Mouse (Mus musculus) hindbrain, embryonic 13.5 days (tissue): ENCODE results near the gene Slc30a4. TPM values are rescaled to one million over a fixed set of nuclear protein-coding genes. Genes with fewer than 3 reads are reported as not detected.
A peak's percentile ranks its signal among the peaks of the same experiment; 100 is the strongest.

ENCODE experiments used
- ATAC-seq: fragments of 200-750 bp; cut with Nextera tagmentation; 2 replicates; pipeline ENCODE4 v1.8.0; 2017; ENCODE audit warnings: moderate TSS enrichment; ENCODE audit not compliant: low FRiP score
- H3K27ac ChIP-seq: fragments of 300-500 bp; sonication (generic); 2 replicates; pipeline ENCODE4 v1.5.1; 2015; ENCODE audit warnings: inconsistent platforms, mild to moderate bottlenecking, moderate library complexity
- H3K27me3 ChIP-seq: fragments of 300-500 bp; sonication (generic); 2 replicates; pipeline ENCODE4 v1.6.1; 2015; ENCODE audit warnings: mild to moderate bottlenecking, inconsistent platforms
- H3K36me3 ChIP-seq: fragments of 300-500 bp; sonication (generic); 2 replicates; pipeline ENCODE4 v1.6.1; 2015; ENCODE audit warnings: mild to moderate bottlenecking, inconsistent platforms
- H3K4me1 ChIP-seq: fragments of 300-500 bp; sonication (generic); replicated peaks from 2 replicates; pipeline ENCODE4 v1.6.1; 2015; ENCODE audit warnings: inconsistent platforms
- H3K4me2 ChIP-seq: fragments of 300-500 bp; sonication (generic); 2 replicates; pipeline ENCODE4 v1.6.1; 2015; ENCODE audit warnings: inconsistent platforms, mild to moderate bottlenecking, moderate library complexity
- H3K4me3 ChIP-seq: fragments of 300-500 bp; sonication (generic); 2 replicates; pipeline ENCODE4 v1.5.1; 2015; ENCODE audit warnings: mild to moderate bottlenecking, inconsistent platforms
- H3K9ac ChIP-seq: fragments of 300-500 bp; sonication (generic); 2 replicates; pipeline ENCODE4 v1.6.1; 2015; ENCODE audit warnings: mild to moderate bottlenecking, inconsistent platforms
- H3K9me3 ChIP-seq: fragments of 300-500 bp; sonication (generic); 2 replicates; pipeline ENCODE4 v1.6.1; 2016; ENCODE audit warnings: inconsistent platforms
- WGBS: fragments of 180-500 bp; shearing (Covaris S2); methylation state at CpG from one replicate; pipeline ENCODE4 v1.1.7; 2015; 5-methylcytosine and 5-hydroxymethylcytosine counted together
- polyA plus RNA-seq: library from polyadenylated mRNA; unstranded; fragments of >200 nt; fragmentation: Nextera tagmentation; extraction: Ambion mirVana; gene quantifications from 2 replicates; pipeline ENCODE4 v1.2.1, GENCODE M21; 2015

The Slc30a4 gene
- polyA plus RNA-seq, 1 experiment from 2014 or later: 6.1 TPM

- H3K27me3 ChIP-seq: no peaks in the 10 kb centered on the region
- WGBS: 82% methylated on average over 3 of the region's 3 CpGs
- H3K4me3 ChIP-seq: no peak overlapping the region
- no peak for ATAC-seq
- H3K9ac ChIP-seq: no peak overlapping the region
- H3K4me2 ChIP-seq: no peak overlapping the region
- H3K9me3 ChIP-seq: no peaks in the 10 kb centered on the region
- H3K4me1 ChIP-seq: no peaks in the 10 kb centered on the region
- H3K36me3 ChIP-seq: no peaks in the 10 kb centered on the region
- H3K27ac ChIP-seq: no peak overlapping the region
Observed at GRCm38 (mm10) chr2:122711911-122712310, 9.4 kb upstream of the Slc30a4 start.

- Histone ChIP-seq H3K4me1 (no peaks in the 10 kb centered on the region), H3K4me2 (no peak overlapping the region), H3K4me3 (no peak overlapping the region), H3K27ac (no peak overlapping the region), H3K9me3 (no peaks in the 10 kb centered on the region), H3K36me3 (no peaks in the 10 kb centered on the region), H3K9ac (no peak overlapping the region), H3K27me3 (0 out of 2 replicates have a peak, but pooled peaks cover under 1% of the 10 kb centered on the region)
- no peak for ATAC-seq
- 74% methylated on average over 1 of the region's 1 CpGs for WGBS
Observed at GRCm38 (mm10) chr2:122709156-122709555, 6.7 kb upstream of the Slc30a4 start.

- Histone ChIP-seq H3K9ac (no peak overlapping the region), H3K4me1 (0 out of 2 replicates have a peak, but pooled peaks cover 4% of the 10 kb centered on the region), H3K27me3 (0 out of 2 replicates have a peak, but pooled peaks cover 4% of the 10 kb centered on the region), H3K36me3 (no peaks in the 10 kb centered on the region), H3K4me2 (no peak overlapping the region), H3K9me3 (no peaks in the 10 kb centered on the region), H3K27ac (no peak overlapping the region), H3K4me3 (no peak overlapping the region)
- 75% methylated on average over 3 of the region's 3 CpGs for WGBS
- ATAC-seq: no peak
Observed at GRCm38 (mm10) chr2:122708080-122708479, 5.6 kb upstream of the Slc30a4 start.

- no peak overlapping the region for H3K4me2 ChIP-seq
- H3K9ac ChIP-seq: no peak overlapping the region
- peaks cover 27% of the 10 kb centered on the region for H3K4me1 ChIP-seq
- H3K36me3 ChIP-seq: no peaks in the 10 kb centered on the region
- H3K27me3 ChIP-seq: 0 out of 2 replicates have a peak, but pooled peaks cover 4% of the 10 kb centered on the region
- no peak overlapping the region for H3K4me3 ChIP-seq
- no peak for ATAC-seq
- no peaks in the 10 kb centered on the region for H3K9me3 ChIP-seq
- no peak overlapping the region for H3K27ac ChIP-seq
- 90% methylated on average over 2 of the region's 2 CpGs for WGBS
Observed at GRCm38 (mm10) chr2:122704572-122704971, 2.1 kb upstream of the Slc30a4 start.

- H3K9ac ChIP-seq: peak overlapping the region; percentile 90
- no peaks in the 10 kb centered on the region for H3K9me3 ChIP-seq
- 2% methylated on average over 15 of the region's 15 CpGs for WGBS
- H3K27ac ChIP-seq: no peak overlapping the region; the same call in 1 of the 2 replicates
- ATAC-seq: no peak
- peak overlapping the region; percentile 79 for H3K4me3 ChIP-seq
- H3K4me2 ChIP-seq: peak overlapping the region; percentile 85
- 0 out of 2 replicates have a peak, but pooled peaks cover 4% of the 10 kb centered on the region for H3K27me3 ChIP-seq
- peaks cover 30% of the 10 kb centered on the region for H3K4me1 ChIP-seq
- H3K36me3 ChIP-seq: no peaks in the 10 kb centered on the region
Observed at GRCm38 (mm10) chr2:122701871-122702180, 637 bp downstream of the Slc30a4 start.

- H3K36me3 ChIP-seq: no peaks in the 10 kb centered on the region
- WGBS: 66% methylated on average over 8 of the region's 8 CpGs
- H3K9me3 ChIP-seq: no peaks in the 10 kb centered on the region
- H3K27ac ChIP-seq: no peak overlapping the region
- H3K4me1 ChIP-seq: peaks cover 30% of the 10 kb centered on the region
- peak overlapping the region; percentile 79 for H3K4me3 ChIP-seq
- 0 out of 2 replicates have a peak overlapping the region, but pooled peaks have one; percentile 36 for H3K9ac ChIP-seq
- peak overlapping the region; percentile 85 for H3K4me2 ChIP-seq
- no peak for ATAC-seq
- 0 out of 2 replicates have a peak, but pooled peaks cover 4% of the 10 kb centered on the region for H3K27me3 ChIP-seq
Observed at GRCm38 (mm10) chr2:122701012-122701411, 1.5 kb downstream of the Slc30a4 start.

GRCm38 (mm10) chr2:122697526-122697925, 4.9 kb downstream of the Slc30a4 start:
- WGBS: 87% methylated on average over 2 of the region's 2 CpGs
- H3K36me3 ChIP-seq: no peaks in the 10 kb centered on the region
- no peak overlapping the region for H3K4me2 ChIP-seq
- no peaks in the 10 kb centered on the region for H3K9me3 ChIP-seq
- no peak overlapping the region for H3K4me3 ChIP-seq
- H3K9ac ChIP-seq: no peak overlapping the region
- no peak overlapping the region for H3K27ac ChIP-seq
- peaks cover 24% of the 10 kb centered on the region for H3K4me1 ChIP-seq
- ATAC-seq: no peak
- no peaks in the 10 kb centered on the region for H3K27me3 ChIP-seq

- 85% methylated on average over 6 of the region's 6 CpGs for WGBS
- H3K27me3 ChIP-seq: no peaks in the 10 kb centered on the region
- peaks cover 12% of the 10 kb centered on the region; the same call in 1 of the 2 replicates for H3K36me3 ChIP-seq
- peaks cover 6% of the 10 kb centered on the region for H3K9me3 ChIP-seq
- H3K4me2 ChIP-seq: no peak overlapping the region
- H3K4me1 ChIP-seq: no peaks in the 10 kb centered on the region
- no peak overlapping the region for H3K27ac ChIP-seq
- no peak for ATAC-seq
- no peak overlapping the region for H3K4me3 ChIP-seq
- H3K9ac ChIP-seq: no peak overlapping the region
Observed at GRCm38 (mm10) chr2:122686665-122687064, 15.8 kb downstream of the Slc30a4 start.

GRCm38 (mm10) chr2:122683641-122684040, 18.8 kb downstream of the Slc30a4 start:
- no peak overlapping the region for H3K9ac ChIP-seq
- 79% methylated on average over 1 of the region's 1 CpGs for WGBS
- H3K4me2 ChIP-seq: no peak overlapping the region
- H3K27ac ChIP-seq: no peak overlapping the region
- H3K27me3 ChIP-seq: no peaks in the 10 kb centered on the region
- no peaks in the 10 kb centered on the region for H3K4me1 ChIP-seq
- peaks cover 15% of the 10 kb centered on the region; the same call in 1 of the 2 replicates for H3K36me3 ChIP-seq
- H3K9me3 ChIP-seq: peaks cover 13% of the 10 kb centered on the region
- no peak overlapping the region for H3K4me3 ChIP-seq
- ATAC-seq: no peak

- no peak overlapping the region for H3K27ac ChIP-seq
- peaks cover 6% of the 10 kb centered on the region; the same call in 1 of the 2 replicates for H3K36me3 ChIP-seq
- H3K4me2 ChIP-seq: no peak overlapping the region
- no peak overlapping the region for H3K4me3 ChIP-seq
- no peaks in the 10 kb centered on the region for H3K4me1 ChIP-seq
- H3K9ac ChIP-seq: no peak overlapping the region
- H3K27me3 ChIP-seq: no peaks in the 10 kb centered on the region
- WGBS: 69% methylated on average over 2 of the region's 2 CpGs
- no peak for ATAC-seq
- peaks cover 13% of the 10 kb centered on the region for H3K9me3 ChIP-seq
Observed at GRCm38 (mm10) chr2:122682520-122682919, 19.9 kb downstream of the Slc30a4 start.

GRCm38 (mm10) chr2:122681379-122682137, 20.9 kb downstream of the Slc30a4 start:
- H3K4me2 ChIP-seq: no peak overlapping the region
- H3K9me3 ChIP-seq: peaks cover 13% of the 10 kb centered on the region
- no peak overlapping the region for H3K9ac ChIP-seq
- WGBS: 88% methylated on average over 5 of the region's 5 CpGs
- H3K4me1 ChIP-seq: no peaks in the 10 kb centered on the region
- H3K27me3 ChIP-seq: no peaks in the 10 kb centered on the region
- peak; percentile 57; the same call in 1 of the 2 replicates for ATAC-seq
- H3K36me3 ChIP-seq: peaks cover 3% of the 10 kb centered on the region; the same call in 1 of the 2 replicates
- no peak overlapping the region for H3K27ac ChIP-seq
- no peak overlapping the region for H3K4me3 ChIP-seq

- Histone ChIP-seq H3K9ac (no peak overlapping the region), H3K36me3 (no peaks in the 10 kb centered on the region), H3K27me3 (no peaks in the 10 kb centered on the region), H3K4me3 (no peak overlapping the region), H3K9me3 (no peaks in the 10 kb centered on the region), H3K4me2 (no peak overlapping the region), H3K27ac (no peak overlapping the region), H3K4me1 (peaks cover 3% of the 10 kb centered on the region; the same call in 1 of the 2 replicates)
- WGBS: 97% methylated on average over 2 of the region's 2 CpGs
- no peak for ATAC-seq
Observed at GRCm38 (mm10) chr2:122675126-122675525, 27.3 kb downstream of the Slc30a4 start.

GRCm38 (mm10) chr2:122672841-122673240, 29.6 kb downstream of the Slc30a4 start:
- WGBS: 76% methylated on average over 5 of the region's 5 CpGs
- Histone ChIP-seq H3K36me3 (no peaks in the 10 kb centered on the region), H3K4me2 (no peak overlapping the region), H3K9ac (no peak overlapping the region), H3K4me1 (peaks cover 3% of the 10 kb centered on the region; the same call in 1 of the 2 replicates), H3K4me3 (no peak overlapping the region), H3K9me3 (no peaks in the 10 kb centered on the region), H3K27ac (no peak overlapping the region), H3K27me3 (no peaks in the 10 kb centered on the region)
- no peak for ATAC-seq
